Mouse (Mus musculus): ENCODE data around the gene Adgrf1. TPM values are rescaled to one million over a fixed set of nuclear protein-coding genes. Genes with fewer than 3 reads are reported as not detected.

Gene Adgrf1
- polyA plus RNA-seq, 1 experiment from 2014 or later = not detected

DNA sequence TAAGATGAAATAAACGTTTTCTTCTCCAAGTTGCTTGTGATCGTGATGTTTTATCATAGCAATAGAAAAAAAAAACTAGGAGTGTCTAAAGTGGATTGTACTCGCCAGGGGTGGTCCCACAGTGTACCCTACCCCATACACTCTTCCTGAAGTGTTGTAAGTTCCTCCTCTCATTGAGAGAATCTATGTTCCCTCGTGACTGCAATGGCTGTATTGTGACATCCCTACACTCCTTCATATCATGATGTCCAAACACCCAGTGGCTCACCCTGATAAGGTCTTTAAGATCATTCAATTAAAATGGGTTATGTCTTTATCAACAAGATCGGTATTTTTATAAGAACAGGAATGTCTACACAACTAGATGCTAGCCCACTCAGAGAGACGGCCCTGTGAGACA lies 24.8 kb upstream of the Adgrf1 start:
- H3K4me3 ChIP-seq (replicated peaks; ENCODE audit: low read depth, low read length) = no peak overlapping the region

DNA sequence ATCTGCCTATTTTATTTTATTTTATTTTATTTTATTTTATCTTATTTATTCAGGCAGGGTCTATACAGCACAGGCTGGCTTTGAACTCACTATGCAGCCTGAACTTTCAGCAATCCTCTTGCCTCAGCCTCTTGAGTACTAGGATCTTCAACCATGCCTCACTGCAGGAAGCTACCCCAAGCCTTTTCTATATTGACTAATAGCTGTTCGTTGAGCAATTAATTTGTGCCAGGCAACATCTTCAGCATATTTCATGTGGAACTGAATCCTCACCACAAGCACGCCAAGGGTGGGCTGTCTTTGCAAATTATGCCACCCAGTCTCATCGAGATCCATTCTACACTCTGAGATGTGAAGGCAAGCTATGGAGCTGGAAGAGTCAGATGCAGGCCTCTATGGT lies 22.9 kb upstream of the Adgrf1 start:
- Histone ChIP-seq H3K4me1 (ENCODE audit: control insufficient read depth, insufficient read depth, low read length) (no peaks in the 10 kb centered on the region), H3K27me3 (ENCODE audit: control insufficient read depth, insufficient read depth, low read length) (no peaks in the 10 kb centered on the region), H3K9me3 (ENCODE audit: control insufficient read depth, low read length) (no peaks in the 10 kb centered on the region), H3K4me2 (ENCODE audit: low read length) (no peak overlapping the region), H3K36me3 (ENCODE audit: control insufficient read depth, insufficient read depth, low read length) (no peaks in the 10 kb centered on the region), H3K27ac (replicated peaks; ENCODE audit: low read depth, low read length) (no peak overlapping the region), H3K9ac (replicated peaks; ENCODE audit: low read length) (no peak overlapping the region), H3K4me3 (replicated peaks; ENCODE audit: low read depth, low read length) (no peak overlapping the region)
- WGBS = 92% methylated on average over 3 of the region's 3 CpGs
- no peak for DNase-seq
- no peak for ATAC-seq (ENCODE audit: low FRiP score, low TSS enrichment)

More for the DNA sequence above, 24.8 kb upstream of the Adgrf1 start:
- Histone ChIP-seq H3K27ac (replicated peaks; ENCODE audit: low read depth, low read length) (no peak overlapping the region), H3K27me3 (ENCODE audit: control insufficient read depth, insufficient read depth, low read length) (no peaks in the 10 kb centered on the region), H3K9ac (replicated peaks; ENCODE audit: low read length) (no peak overlapping the region), H3K4me2 (ENCODE audit: low read length) (no peak overlapping the region), H3K9me3 (ENCODE audit: control insufficient read depth, low read length) (no peaks in the 10 kb centered on the region), H3K36me3 (ENCODE audit: control insufficient read depth, insufficient read depth, low read length) (no peaks in the 10 kb centered on the region), H3K4me1 (ENCODE audit: control insufficient read depth, insufficient read depth, low read length) (no peaks in the 10 kb centered on the region)
- no peak for ATAC-seq (ENCODE audit: low FRiP score, low TSS enrichment)
- 87% methylated on average over 6 of the region's 6 CpGs for WGBS
- DNase-seq = no peak

DNA sequence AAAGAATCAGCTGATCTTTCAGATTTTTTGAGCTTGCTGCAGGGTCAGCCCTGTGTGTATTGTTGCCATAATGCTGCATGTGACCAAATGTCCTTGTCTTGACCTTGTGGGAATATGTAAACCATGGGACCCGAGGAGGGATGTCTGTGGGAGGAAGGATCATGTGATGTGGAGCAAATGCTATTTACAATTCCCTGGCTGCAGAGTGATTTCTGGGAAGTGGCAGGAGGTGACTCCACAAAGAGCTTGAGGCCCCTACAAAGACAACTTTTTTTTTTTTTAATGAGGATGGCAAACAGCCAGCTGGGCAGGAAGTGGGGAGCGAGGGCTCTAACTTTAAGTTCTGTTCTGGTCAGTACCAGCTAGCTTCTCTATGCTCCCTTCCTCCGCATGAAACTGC lies 20.5 kb upstream of the Adgrf1 start:
- H3K4me2 ChIP-seq (ENCODE audit: low read length) = no peak overlapping the region
- H3K9me3 ChIP-seq (ENCODE audit: control insufficient read depth, low read length) = no peaks in the 10 kb centered on the region
- no peak overlapping the region for H3K27ac ChIP-seq (replicated peaks; ENCODE audit: low read depth, low read length)
- ATAC-seq (ENCODE audit: low FRiP score, low TSS enrichment) (0 out of 2 replicates have a peak, but pooled peaks have one; percentile 8), DNase-seq (no peak)
- no peak overlapping the region for H3K9ac ChIP-seq (replicated peaks; ENCODE audit: low read length)
- H3K4me1 ChIP-seq (ENCODE audit: control insufficient read depth, insufficient read depth, low read length) = no peaks in the 10 kb centered on the region
- no peak overlapping the region for H3K4me3 ChIP-seq (replicated peaks; ENCODE audit: low read depth, low read length)
- H3K36me3 ChIP-seq (ENCODE audit: control insufficient read depth, insufficient read depth, low read length) = no peaks in the 10 kb centered on the region
- H3K27me3 ChIP-seq (ENCODE audit: control insufficient read depth, insufficient read depth, low read length) = no peaks in the 10 kb centered on the region
- 64% methylated on average over 3 of the region's 3 CpGs for WGBS

DNA sequence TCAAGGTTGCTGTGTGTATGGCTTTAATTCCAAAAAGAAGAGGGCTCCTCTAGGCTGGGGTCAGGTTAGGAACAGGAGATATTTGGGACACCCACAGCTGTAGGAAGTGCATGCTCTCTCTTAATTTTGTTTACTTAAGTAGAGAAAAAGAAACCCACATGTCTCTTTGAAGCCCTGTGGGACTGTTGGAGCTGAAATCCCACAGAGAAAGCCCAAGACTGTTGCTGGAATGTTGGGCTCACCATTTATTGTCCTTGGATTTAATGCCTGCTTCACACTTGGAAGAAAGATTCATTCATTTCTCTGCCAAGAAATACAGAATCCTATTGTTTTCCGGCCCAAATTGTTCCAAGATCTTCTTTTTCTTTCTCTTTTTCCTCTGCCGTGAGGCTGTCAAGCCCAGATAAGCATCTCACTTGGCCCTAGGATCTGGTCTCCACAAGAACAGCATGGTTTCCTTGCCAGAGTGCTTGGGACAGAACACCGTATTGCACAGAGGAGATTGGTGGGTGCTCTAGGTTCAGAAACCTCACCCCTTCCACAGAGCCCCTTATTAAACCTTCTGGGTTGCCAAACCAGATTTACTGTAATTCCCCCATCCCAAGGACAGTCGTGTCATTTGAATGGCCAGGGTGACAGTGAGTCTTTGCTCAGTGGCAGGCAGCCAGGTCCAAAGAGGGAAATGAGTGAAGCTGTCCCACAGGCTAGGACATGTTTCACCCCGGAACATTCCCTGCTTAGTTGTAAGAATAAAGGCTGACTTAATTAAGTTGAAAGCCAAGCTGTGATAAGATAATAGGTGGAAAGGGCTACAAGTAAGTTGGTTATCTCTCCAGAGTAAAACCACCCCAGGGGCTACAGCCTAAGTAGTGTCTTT lies 18.6 kb upstream of the Adgrf1 start:
- H3K27ac ChIP-seq (replicated peaks; ENCODE audit: low read depth, low read length) = no peak overlapping the region
- 36% methylated on average over 5 of the region's 5 CpGs for WGBS
- H3K9me3 ChIP-seq (ENCODE audit: control insufficient read depth, low read length) = no peaks in the 10 kb centered on the region
- H3K4me1 ChIP-seq (ENCODE audit: control insufficient read depth, insufficient read depth, low read length) = no peaks in the 10 kb centered on the region
- H3K9ac ChIP-seq (replicated peaks; ENCODE audit: low read length) = no peak overlapping the region
- ATAC-seq (ENCODE audit: low FRiP score, low TSS enrichment) = no peak; the same call in 1 of the 2 replicates
- DNase-seq = no peak
- no peak overlapping the region for H3K4me3 ChIP-seq (replicated peaks; ENCODE audit: low read depth, low read length)
- no peak overlapping the region for H3K4me2 ChIP-seq (ENCODE audit: low read length)
- H3K36me3 ChIP-seq (ENCODE audit: control insufficient read depth, insufficient read depth, low read length) = no peaks in the 10 kb centered on the region
- no peaks in the 10 kb centered on the region for H3K27me3 ChIP-seq (ENCODE audit: control insufficient read depth, insufficient read depth, low read length)

DNA sequence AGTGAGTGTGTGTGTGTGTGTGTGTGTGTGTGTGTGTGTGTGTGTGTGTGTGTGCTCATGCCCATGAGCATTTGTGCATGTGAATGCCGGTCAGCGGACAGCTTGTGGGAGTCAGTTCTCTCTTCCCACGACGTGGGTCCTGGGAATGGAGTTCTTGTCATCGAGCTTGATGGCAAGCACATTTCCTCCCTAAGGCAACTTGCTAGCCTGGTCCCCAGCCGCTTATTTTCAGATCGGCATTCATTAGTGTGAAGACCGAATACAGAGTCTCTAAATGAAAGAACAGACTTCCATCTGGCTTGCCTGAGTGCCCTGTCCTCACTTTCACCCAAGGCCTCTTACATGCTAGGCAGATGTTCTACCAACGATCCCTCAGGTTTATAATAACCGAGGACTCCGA lies 17.3 kb upstream of the Adgrf1 start:
- Histone ChIP-seq H3K9me3 (ENCODE audit: control insufficient read depth, low read length) (no peaks in the 10 kb centered on the region), H3K36me3 (ENCODE audit: control insufficient read depth, insufficient read depth, low read length) (no peaks in the 10 kb centered on the region), H3K4me2 (ENCODE audit: low read length) (no peak overlapping the region), H3K27ac (replicated peaks; ENCODE audit: low read depth, low read length) (no peak overlapping the region), H3K4me1 (ENCODE audit: control insufficient read depth, insufficient read depth, low read length) (no peaks in the 10 kb centered on the region), H3K9ac (replicated peaks; ENCODE audit: low read length) (no peak overlapping the region), H3K4me3 (replicated peaks; ENCODE audit: low read depth, low read length) (no peak overlapping the region), H3K27me3 (ENCODE audit: control insufficient read depth, insufficient read depth, low read length) (no peaks in the 10 kb centered on the region)
- ATAC-seq (ENCODE audit: low FRiP score, low TSS enrichment) (no peak), DNase-seq (no peak)
- 77% methylated on average over 11 of the region's 11 CpGs for WGBS

DNA sequence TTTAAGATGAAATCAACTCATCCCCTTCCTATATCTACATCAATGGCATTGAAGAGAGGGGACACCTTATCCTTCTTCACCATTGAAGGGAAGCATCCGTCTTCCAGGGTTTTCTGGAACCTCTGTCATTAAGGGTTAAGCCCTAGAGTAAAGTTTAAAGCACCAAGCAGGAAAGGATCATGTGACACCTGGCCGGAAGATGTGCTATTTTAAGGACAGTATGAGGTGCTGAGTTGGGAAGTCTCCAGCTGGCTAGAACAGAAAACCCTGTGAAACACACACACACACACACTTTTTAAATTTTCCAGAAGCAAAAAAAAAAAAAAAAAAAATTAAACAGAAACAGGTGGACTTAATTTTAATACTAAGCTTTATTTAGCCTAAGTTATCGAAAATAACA lies 15.9 kb upstream of the Adgrf1 start:
- Histone ChIP-seq H3K9ac (replicated peaks; ENCODE audit: low read length) (no peak overlapping the region), H3K36me3 (ENCODE audit: control insufficient read depth, insufficient read depth, low read length) (no peaks in the 10 kb centered on the region), H3K27me3 (ENCODE audit: control insufficient read depth, insufficient read depth, low read length) (no peaks in the 10 kb centered on the region), H3K4me2 (ENCODE audit: low read length) (no peak overlapping the region), H3K27ac (replicated peaks; ENCODE audit: low read depth, low read length) (no peak overlapping the region), H3K4me1 (ENCODE audit: control insufficient read depth, insufficient read depth, low read length) (no peaks in the 10 kb centered on the region), H3K9me3 (ENCODE audit: control insufficient read depth, low read length) (no peaks in the 10 kb centered on the region), H3K4me3 (replicated peaks; ENCODE audit: low read depth, low read length) (no peak overlapping the region)
- DNase-seq (no peak), ATAC-seq (ENCODE audit: low FRiP score, low TSS enrichment) (no peak)
- WGBS = 77% methylated on average over 3 of the region's 3 CpGs

DNA sequence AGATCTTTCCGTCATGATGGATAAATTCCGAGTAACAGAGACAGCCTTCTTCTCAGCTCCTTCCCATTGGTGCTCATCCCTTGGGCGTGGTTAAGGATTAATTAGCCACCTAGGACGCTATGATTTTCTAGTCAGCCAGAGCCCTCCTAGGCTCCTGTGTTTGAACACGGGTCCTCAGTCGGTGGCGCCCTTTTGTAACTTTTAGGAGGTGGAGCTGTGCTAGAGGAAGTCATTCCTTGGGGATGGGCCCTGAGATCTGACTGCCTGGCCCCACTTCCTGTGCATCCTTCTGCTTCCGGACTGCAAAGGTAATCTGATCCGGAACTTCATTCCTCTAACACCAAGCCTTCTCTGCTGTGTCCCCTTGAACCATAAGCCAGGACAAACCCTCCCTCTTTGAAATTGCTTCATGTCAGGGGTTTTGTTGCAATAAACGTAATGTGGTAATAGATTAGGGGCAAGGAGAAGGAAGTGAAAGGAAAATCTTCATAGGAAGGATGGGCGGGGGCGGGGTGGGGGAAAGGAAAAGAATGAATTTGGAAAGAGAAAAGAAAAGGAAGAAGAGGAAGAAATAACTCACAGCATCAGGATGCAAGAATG lies 13.5 kb upstream of the Adgrf1 start:
- no peak overlapping the region for H3K27ac ChIP-seq (replicated peaks; ENCODE audit: low read depth, low read length)
- H3K4me3 ChIP-seq (replicated peaks; ENCODE audit: low read depth, low read length) = no peak overlapping the region
- no peaks in the 10 kb centered on the region for H3K27me3 ChIP-seq (ENCODE audit: control insufficient read depth, insufficient read depth, low read length)
- no peak overlapping the region for H3K9ac ChIP-seq (replicated peaks; ENCODE audit: low read length)
- H3K36me3 ChIP-seq (ENCODE audit: control insufficient read depth, insufficient read depth, low read length) = no peaks in the 10 kb centered on the region
- H3K4me1 ChIP-seq (ENCODE audit: control insufficient read depth, insufficient read depth, low read length) = no peaks in the 10 kb centered on the region
- DNase-seq (no peak), ATAC-seq (ENCODE audit: low FRiP score, low TSS enrichment) (no peak)
- WGBS = 83% methylated on average over 12 of the region's 12 CpGs
- no peaks in the 10 kb centered on the region for H3K9me3 ChIP-seq (ENCODE audit: control insufficient read depth, low read length)
- no peak overlapping the region for H3K4me2 ChIP-seq (ENCODE audit: low read length)

DNA sequence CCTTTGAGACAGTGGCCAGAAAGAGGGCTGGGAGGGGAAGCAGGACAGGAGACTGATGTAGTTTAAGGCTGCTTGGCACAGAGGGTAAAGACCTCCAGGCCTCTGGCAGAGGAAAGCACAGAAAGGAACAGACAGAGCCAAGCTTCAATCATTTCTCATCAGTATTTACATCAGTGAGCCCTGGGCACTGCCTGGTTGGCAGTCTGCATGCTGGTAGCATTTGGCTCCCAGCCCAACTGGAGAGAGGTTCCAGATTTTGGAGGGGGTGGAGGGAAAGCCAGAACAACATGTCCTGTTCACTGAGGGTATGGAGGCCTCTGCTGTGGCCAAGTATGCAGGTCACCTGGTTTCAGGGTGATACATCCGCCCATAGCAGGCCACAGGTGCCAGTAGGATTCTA lies 12.4 kb upstream of the Adgrf1 start:
- Histone ChIP-seq H3K27ac (replicated peaks; ENCODE audit: low read depth, low read length) (no peak overlapping the region), H3K27me3 (ENCODE audit: control insufficient read depth, insufficient read depth, low read length) (no peaks in the 10 kb centered on the region), H3K4me3 (replicated peaks; ENCODE audit: low read depth, low read length) (no peak overlapping the region), H3K9ac (replicated peaks; ENCODE audit: low read length) (no peak overlapping the region), H3K4me1 (ENCODE audit: control insufficient read depth, insufficient read depth, low read length) (no peaks in the 10 kb centered on the region), H3K9me3 (ENCODE audit: control insufficient read depth, low read length) (no peaks in the 10 kb centered on the region), H3K4me2 (ENCODE audit: low read length) (no peak overlapping the region), H3K36me3 (ENCODE audit: control insufficient read depth, insufficient read depth, low read length) (no peaks in the 10 kb centered on the region)
- DNase-seq (no peak), ATAC-seq (ENCODE audit: low FRiP score, low TSS enrichment) (no peak)
- WGBS = 89% methylated on average over 1 of the region's 1 CpGs

DNA sequence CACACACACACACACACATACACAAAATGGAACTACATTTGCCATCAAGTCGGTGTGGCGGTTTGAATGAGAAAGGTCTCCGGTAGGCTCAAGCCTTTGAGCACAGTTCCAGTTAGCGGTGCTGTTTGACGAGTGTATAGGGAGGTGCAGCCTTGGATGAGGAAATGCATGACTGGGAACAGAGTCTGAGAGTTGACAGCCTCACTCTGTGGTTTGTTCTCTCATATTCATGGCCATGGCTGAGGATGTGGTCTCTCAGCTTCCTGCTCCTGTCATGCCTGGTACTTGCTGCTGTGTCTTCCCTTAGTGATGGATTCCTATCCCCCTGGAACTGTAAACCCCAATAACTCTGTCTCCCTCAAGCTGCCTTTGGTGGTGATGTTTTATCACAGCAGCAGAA lies 8.2 kb upstream of the Adgrf1 start:
- no peaks in the 10 kb centered on the region for H3K27me3 ChIP-seq (ENCODE audit: control insufficient read depth, insufficient read depth, low read length)
- no peak for DNase-seq
- no peaks in the 10 kb centered on the region for H3K36me3 ChIP-seq (ENCODE audit: control insufficient read depth, insufficient read depth, low read length)
- WGBS = 91% methylated on average over 5 of the region's 5 CpGs
- H3K4me3 ChIP-seq (replicated peaks; ENCODE audit: low read depth, low read length) = no peak overlapping the region
- no peak overlapping the region for H3K4me2 ChIP-seq (ENCODE audit: low read length)
- no peak overlapping the region for H3K27ac ChIP-seq (replicated peaks; ENCODE audit: low read depth, low read length)
- no peak for ATAC-seq (ENCODE audit: low FRiP score, low TSS enrichment)
- peaks cover 4% of the 10 kb centered on the region; the same call in 1 of the 2 replicates for H3K9me3 ChIP-seq (ENCODE audit: control insufficient read depth, low read length)
- H3K4me1 ChIP-seq (ENCODE audit: control insufficient read depth, insufficient read depth, low read length) = no peaks in the 10 kb centered on the region
- H3K9ac ChIP-seq (replicated peaks; ENCODE audit: low read length) = no peak overlapping the region

Measured in midbrain, embryonic 14.5 days (tissue).